Mouse (Mus musculus) erythroblast, adult 5-6 weeks (primary cell): ENCODE measurements around the gene Fam83c. TPM values are rescaled to one million over a fixed set of nuclear protein-coding genes. Genes with fewer than 3 reads are reported as not detected.
A peak's percentile ranks its signal among the peaks of the same experiment; 100 is the strongest.

ENCODE experiments used
- ATAC-seq: replicated peaks from 2 replicates; pipeline ENCODE4 v1.8.0; 2016; ENCODE audit warnings: moderate number of reproducible peaks, mild to moderate bottlenecking, moderate TSS enrichment, inconsistent platforms; ENCODE audit not compliant: poor library complexity, low FRiP score, severe bottlenecking
- total RNA-seq, 2 experiments: library from RNA; stranded (forward) in 1 of 2; stranded (reverse) in 1 of 2; fragments of 150-400 nt in 1 of 2; fragments of 200-764, 138-1000 nt in 1 of 2; gene quantifications; 2 replicates each; pipeline versions ENCODE4 v1.2.3 to v1.2.4; 2015 to 2017; ENCODE audit warnings: low replicate concordance in 2 of 2

The Fam83c gene
- total RNA-seq, 2 experiments from 2014 or later = not detected

DNA sequence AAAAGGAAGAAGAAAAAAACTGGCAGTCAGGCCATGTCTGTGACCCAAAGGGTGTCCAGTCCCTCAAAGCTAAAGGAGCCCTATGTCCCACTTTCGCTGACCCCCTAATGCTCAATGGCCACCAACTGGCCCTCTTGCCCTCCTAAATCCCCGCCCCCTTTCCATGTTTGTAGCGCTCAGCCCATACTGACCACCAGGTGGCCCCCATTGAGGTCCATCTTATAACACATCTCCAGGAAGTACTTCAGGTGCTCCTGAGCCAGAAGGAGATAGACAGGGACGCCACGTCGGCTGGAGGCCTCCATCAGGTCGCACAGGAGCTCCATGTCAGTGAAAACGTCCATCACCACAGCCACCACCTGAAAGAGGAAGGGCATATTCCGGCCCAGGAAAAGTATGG lies 3.4 kb downstream of the Fam83c start:
- ATAC-seq = no peak

DNA sequence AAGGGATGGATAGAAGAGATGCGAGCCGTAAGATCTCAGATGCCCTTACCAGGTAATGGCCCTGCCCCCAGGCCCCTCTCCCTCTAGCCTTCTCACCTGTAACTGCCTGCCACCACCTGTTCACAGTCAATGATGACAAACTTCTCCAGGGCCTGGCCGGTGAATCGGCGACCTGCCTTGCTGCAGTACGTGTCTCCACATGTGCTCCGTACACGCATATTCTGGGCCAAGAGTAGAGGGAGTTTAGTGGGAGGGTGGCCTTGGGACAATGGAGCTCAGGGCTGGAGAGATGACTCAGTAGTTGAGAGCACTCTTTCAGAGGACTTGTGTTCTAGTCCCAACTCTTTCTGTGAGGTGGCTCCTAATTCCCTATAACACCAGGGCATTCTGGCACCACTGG lies 3.8 kb downstream of the Fam83c start:
- ATAC-seq = no peak

GRCm38 (mm10) chr2:155826630-155827424 lies 7.8 kb downstream of the Fam83c start, which contains the start of gene Eif6:
Gene Eif6, minus strand, starts transcription at chr2:155826925.
- peak; percentile 93 for ATAC-seq

DNA sequence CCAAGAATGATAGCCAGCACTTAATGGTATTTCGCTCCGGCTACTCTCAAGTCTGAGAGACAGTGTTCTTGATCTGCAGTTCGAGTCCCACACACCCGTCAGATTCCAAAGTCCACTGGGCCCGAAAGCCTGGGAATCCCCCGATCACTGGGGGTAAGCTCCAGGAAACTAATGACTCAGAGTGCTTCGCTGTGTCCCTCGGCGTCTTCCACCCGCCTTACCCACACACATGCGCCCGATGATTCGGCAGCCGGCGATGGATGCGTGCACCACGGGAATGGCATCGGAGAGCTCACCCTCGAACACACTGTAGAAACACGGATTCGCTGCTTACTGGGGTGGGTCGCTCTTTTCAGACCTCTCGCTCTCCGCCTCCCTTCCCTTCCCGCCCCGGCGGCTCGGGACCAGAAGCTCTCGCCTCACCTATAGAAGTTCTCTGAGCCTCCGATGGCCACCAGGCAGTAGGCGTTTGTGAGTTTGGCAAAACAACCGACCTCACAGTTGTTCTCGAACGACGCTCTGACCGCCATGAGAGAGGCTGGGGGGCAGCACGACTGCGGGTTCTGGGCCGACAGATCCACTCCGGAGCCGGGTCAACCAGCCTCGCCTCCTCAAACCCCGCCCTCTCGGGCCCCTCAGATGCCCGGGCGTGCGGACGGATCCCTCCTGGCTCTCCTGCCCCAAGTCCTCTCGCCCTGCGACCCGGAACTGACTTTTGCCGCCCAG lies 8.6 kb downstream of the Fam83c start:
- peak; percentile 68 for ATAC-seq

- ATAC-seq = no peak
Measured at GRCm38 (mm10) chr2:155823722-155824121, 10.9 kb downstream of the Fam83c start.

- no peak for ATAC-seq
Measured at GRCm38 (mm10) chr2:155820779-155821178, 13.9 kb downstream of the Fam83c start.

DNA sequence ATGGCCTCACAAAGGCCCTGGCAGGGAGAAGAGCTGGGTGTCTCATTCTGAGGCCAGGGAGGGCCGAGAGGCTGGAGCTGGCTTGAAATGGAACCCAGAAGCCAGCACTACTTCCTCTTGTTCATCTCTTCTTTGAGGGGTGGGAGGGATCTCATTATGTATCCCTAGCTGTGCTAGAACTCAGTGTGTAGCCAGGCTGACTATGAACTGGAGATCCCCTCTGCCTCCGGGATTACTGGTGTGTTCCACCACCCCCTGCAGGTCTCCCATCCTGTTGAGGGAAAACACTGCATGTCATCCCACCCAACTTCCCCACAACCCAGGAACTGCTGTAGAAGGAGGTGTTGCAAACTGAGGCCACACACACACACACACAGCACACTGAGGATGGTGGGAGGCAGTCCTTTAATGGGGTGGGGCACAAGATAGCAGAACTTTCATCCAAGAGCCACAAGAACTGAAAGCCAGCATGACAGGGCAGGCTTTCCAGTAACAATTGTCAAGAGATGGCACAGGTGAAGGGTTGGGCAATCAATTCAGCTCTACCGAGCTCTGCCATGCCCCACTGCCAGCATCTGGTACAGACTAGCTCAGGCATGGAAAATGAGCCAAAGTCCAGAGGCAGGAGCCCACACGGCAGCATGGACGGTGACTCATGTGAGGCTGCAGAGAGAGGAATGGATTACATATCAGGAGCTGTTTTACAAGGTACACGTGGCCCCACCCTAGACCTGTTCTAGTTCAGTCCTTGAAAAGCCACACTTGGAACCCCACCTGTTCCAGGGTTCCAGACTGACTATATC lies 15.0 kb downstream of the Fam83c start:
- peak; percentile 16 for ATAC-seq

DNA sequence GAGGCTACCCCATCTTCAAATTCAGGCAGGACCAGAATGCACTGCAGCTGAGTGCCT lies 15.4 kb downstream of the Fam83c start, which contains the start of gene BC029722:
BC029722 (minus strand) TSS at position 35 of the 57 bp plus-strand sequence.
- ATAC-seq = no peak

GRCm38 (mm10) chr2:155818596-155819391 lies 15.9 kb downstream of the Fam83c start:
- ATAC-seq = peak; percentile 96

DNA sequence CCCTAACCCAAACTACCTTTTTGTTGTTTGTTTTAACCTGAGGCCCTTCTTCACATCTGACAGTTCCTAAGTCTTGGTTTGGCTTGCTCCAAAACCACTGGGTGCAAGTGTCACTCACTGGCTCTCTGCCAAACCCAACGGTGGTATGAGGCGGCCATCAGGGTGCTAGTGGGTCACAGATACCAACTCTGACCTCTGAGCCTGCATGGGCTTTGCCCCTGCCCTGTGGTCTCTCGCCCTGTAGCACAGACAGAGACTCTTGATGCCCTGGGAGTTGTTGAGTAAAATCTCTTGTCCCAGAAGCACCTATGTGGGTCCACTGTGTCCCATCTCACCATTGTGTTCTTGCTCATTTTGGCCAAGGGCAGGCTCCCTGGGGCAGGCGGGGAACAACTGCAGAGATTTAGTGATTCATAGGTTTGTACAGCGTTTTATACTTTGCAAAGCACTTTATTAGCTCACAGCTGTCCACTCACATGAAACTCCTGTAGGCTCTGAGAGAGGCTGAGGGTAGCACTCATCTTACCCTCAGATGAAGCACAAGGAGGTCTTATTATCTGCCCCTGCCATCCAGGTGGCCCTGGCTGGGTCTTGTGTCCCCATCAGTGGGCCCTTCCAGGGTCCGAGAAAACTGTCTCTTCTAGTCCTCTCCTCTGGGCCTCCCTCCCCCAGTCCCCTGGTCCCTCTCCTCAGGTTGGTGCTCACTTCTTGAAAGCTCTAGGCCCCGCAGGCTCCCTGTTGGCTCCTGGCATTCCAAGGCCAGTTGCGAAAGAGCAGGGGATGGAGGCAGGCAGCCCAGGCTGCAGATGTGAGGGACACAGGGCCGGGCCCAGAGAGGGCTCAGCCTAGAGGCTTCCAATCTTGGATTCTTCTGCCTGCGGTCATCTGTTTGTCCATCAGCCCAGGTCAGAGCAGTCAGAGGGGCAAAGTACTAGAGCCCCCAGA lies 17.1 kb downstream of the Fam83c start:
- no peak for ATAC-seq

DNA sequence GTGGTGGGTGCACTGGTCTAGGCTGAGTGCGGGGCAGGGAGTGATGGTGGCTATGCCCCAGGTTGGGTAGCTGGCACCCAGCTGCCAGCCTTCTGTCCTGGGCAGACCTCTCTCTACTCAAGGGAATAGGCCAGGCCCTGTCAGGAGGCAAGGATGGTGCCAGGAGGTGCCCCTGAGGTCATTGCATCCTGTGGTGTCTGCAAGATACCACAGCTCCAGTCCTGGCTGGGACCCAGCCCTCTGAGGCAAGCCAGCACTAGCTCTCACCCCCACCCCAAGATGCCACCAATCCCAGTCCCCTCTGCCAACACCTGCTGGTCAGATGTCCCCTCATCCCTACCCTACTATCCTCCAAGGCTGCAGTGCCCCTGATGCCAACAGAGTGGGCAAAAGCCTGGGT lies 18.5 kb downstream of the Fam83c start:
- ATAC-seq = no peak

GRCm38 (mm10) chr2:155814829-155815228 lies 19.8 kb downstream of the Fam83c start:
- no peak for ATAC-seq

DNA sequence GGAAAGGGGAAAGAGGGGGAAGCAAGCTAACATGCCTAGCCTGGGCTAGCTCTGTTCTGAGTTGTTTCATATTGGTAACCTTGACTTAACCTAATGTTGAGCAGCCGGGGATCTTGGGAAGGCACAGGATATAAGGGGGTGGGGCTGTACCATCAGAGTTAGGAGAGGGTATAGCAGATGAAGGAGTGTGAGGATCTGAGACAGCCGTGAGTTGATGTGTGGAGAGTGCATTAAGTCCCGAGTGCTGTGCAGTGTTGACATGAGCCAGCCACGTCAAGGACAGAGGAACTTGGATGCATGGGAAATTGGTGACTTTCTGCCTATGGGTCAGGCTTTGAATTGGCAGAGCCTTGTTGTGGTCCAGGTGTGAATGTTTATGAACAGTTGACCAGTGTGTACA lies 22.0 kb downstream of the Fam83c start:
- no peak for ATAC-seq

DNA sequence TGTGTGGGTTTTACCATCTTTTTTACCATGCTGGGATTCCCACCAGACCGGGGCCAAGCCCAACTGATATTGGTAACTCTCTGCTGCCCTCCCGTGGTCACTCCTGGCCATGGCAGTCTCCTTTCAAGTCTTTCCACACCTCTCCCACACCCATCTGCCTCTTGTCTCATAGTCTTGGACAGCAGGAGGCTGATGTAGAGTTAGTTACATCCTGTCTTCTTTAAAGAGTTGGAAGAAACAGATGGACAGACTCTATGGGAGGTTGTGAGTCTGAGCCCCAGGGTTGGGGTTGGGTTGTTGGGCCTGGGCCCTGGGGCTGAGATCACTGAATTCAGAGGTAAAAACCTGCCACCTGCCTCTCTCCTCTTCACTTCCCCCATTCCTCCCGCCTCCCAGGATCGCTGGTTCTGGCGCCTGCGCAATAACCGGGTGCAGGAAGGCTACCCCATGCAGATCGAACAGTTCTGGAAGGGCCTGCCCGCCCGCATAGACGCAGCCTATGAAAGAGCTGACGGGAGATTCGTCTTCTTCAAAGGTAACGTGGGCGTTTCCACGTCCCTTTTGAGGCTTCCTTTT lies 22.7 kb downstream of the Fam83c start:
- peak; percentile 79 for ATAC-seq

DNA sequence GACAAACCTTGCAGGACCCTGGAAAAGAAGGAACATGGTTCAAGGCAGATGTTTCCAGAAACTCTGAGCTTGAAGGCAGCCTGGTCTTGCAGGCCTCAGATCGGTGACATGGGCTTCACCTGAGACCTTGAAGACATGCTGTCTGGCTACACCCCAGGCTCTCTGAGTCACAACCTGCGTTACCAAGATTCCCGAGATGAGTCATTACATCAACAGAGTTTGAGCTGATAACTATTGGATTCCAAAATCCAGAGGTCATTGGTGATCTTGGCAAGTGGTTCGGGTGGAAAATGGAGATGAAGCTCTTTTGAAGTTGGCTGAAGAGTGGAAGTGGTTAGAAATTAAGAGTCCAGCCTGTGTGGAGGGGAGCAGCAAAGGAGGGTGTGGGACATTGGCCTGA lies 25.0 kb downstream of the Fam83c start:
- ATAC-seq = no peak

GRCm38 (mm10) chr2:155807408-155807807 lies 27.2 kb downstream of the Fam83c start:
- ATAC-seq = no peak

DNA sequence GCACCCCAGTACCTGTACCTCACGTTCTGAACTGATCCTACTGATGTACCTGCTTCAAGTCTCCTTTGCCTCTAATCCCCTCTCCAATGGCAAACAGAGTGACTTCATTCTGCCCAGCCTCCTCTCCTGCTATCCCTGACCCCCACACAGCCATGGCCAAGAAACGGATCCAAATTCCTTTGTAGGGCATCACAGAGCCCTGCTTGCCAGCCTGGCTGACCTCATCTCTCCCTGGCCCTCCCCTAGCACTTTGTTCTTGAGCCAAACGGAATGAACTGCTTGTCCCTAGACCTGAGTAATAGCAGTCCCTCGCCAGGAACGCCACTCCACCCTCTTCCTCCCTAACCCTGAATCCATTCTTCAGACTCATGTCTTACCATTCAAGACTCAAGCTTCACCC lies 28.1 kb downstream of the Fam83c start:
- no peak for ATAC-seq

DNA sequence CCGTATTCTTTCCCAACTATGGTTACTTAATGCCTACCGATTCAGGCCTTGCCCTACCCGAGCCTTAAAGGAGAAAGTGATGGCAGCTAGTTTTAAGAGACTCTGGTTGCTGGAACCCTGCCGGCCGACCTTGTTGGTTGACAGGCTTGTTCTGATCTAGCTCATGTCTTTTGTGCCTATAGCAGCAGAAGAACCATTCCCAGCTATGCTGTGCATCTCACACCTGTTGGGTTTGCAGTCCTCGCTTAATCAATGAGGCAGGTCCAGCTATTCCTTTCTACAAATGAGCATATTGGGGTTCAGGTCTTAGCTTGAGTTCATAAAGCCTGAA lies 28.8 kb downstream of the Fam83c start:
- no peak for ATAC-seq
